Mouse (Mus musculus) layer of hippocampus, postnatal 25 days (tissue): ENCODE results near the gene Gm28038. TPM values are rescaled to one million over a fixed set of nuclear protein-coding genes. Genes with fewer than 3 reads are reported as not detected.

Experiments used
- DNase-seq, 2 experiments: peaks; one replicate each; pipeline ENCODE4 v3.0.0; 2022; ENCODE audit warnings: mixed read lengths in 2 of 2, low spot score in 1 of 2; ENCODE audit errors: extremely low spot score in 1 of 2
- total RNA-seq, 2 experiments: library from RNA; stranded (reverse); gene quantifications; 2 replicates each; pipeline ENCODE4 v1.2.3; 2021

The Gm28038 gene
- total RNA-seq, 2 experiments from 2014 or later = not detected

DNA sequence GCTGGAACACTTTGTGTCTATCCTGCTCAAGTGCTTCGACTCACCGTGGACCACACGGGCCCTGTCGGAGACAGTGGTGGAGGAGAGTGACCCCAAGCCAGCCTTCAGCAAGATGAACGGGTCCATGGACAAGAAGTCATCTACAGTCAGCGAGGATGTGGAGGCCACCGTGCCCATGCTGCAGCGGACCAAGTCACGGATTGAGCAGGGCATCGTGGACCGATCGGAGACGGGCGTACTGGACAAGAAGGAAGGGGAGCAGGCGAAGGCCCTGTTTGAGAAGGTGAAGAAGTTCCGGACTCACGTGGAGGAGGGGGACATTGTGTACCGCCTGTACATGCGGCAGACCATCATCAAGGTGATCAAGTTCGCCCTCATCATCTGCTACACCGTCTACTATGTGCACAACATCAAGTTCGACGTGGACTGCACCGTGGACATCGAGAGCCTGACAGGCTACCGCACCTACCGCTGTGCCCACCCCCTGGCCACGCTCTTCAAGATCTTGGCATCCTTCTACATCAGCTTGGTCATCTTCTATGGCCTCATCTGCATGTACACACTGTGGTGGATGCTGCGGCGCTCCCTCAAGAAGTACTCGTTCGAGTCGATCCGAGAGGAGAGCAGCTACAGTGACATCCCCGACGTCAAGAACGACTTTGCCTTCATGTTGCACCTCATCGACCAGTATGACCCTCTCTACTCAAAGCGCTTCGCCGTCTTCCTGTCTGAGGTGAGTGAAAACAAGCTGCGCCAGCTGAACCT is 25.0 kb upstream of the Gm28038 start:
- no peak for DNase-seq

DNA sequence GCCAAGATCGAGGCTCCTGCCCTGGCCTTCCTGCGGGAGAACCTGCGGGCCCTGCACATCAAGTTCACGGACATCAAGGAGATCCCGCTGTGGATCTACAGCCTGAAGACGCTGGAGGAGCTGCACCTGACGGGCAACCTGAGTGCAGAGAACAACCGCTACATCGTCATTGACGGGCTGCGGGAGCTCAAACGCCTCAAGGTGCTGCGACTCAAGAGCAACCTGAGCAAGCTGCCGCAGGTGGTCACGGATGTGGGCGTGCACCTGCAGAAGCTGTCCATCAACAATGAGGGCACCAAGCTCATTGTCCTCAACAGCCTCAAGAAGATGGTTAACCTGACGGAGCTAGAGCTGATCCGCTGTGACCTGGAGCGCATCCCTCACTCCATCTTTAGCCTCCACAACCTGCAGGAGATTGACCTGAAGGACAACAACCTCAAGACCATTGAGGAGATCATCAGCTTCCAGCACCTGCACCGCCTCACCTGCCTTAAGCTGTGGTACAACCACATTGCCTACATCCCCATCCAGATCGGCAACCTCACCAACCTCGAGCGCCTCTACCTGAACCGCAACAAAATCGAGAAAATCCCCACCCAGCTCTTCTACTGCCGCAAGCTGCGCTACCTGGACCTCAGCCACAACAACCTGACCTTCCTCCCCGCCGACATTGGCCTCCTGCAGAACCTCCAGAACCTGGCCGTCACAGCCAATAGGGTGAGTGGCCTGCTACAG is 24.1 kb upstream of the Gm28038 start:
- no peak for DNase-seq

DNA sequence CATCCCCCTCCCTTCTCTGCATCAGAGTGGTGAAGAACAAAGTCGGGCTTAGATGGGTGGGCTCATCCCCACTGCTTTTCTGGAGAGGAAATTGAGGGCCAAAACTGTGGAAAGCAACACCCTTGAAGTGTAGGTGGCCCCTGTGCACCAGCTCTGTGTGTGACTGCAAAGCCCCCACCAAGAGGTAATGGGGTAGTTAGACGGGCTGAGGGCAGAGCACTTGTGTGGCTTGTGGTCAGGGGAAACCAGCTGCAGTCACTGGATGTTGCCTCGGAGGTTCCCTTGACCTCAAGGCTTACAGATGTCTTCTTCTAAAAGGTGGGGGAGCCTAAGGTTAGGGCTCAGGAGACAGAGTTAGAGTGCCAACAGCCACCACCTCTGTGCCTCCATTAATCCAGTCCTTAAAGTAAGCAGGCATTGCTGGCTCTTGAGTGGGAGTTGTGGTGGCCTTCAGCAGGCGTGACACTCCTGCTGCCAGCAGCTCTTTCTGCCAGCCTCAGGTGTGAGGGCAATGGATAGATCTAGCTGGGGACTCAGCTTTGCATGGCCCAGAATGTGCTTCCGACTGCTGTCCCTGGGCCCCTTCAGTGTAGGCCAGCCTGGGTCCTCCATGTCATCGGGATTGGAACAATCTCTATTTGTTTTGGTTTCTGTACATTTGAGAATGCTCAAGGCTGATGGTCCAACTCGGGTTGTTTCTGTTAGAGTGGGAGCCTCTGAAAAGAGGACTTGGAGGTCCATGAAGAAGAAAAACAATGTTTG is 23.0 kb upstream of the Gm28038 start:
- no peak for DNase-seq

DNA sequence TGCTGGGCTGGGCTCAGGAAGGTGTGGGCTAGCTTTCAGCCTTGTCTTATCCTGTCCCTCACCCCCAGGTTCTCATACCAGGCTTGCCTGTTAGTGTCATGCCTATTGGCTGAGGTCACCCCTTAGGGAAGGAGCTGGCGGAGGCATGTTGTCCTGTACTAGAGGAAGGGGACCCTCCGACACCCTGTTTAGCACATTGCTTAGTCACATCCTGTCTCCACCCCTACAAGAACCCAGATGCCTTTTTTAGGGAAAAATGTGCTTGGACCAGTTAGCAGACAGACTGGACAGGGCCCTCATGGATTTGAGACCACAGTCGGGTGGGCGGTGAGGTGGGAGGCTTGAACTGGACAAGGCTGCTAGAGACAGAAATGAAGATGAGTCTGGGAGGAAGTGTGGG is 22.2 kb upstream of the Gm28038 start:
- no peak for DNase-seq

DNA sequence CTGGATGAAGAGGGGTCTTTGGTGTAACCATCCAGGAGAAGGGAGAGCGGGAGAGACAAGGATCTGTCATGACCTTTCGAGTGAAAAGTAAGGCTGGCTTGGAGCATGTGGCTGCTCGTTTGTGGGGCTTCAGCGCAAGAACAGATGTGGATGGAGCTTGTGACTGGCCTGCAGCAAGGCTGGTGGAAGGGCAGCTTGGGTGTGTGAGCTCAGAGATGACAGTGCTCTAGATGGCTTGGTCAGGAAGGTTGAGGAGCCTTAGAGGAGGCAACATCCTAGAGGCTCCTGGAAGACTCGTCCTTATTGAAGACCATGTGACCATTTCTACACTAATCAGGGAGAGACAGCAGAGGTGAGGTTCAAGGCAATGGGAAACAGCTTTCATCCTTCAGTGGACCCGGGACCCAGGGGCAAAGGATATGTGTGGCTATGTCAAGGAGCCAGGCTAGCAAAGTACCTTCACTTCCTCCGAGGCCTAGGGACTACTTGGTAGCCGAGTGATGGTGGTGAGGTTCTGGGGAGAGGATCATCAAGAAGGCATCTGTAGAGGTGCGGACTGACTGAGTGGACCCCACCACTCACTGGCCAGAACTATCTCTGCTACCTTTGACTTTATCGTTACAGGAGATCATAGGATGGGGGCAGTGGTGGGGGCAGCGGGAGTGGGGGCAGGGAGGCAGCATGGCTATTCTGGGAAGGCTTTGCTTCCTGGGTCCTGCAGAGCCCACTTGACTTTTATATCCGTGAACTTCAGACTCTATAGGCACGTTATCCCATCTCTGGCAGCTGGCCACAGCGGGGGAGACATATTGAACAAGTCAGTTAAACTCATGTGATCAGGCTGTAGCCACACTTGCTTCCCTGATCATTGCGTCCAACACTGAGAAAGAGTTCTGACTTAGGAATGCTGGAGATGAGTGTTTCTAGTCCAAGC is 21.4 kb upstream of the Gm28038 start:
- DNase-seq = no peak

DNA sequence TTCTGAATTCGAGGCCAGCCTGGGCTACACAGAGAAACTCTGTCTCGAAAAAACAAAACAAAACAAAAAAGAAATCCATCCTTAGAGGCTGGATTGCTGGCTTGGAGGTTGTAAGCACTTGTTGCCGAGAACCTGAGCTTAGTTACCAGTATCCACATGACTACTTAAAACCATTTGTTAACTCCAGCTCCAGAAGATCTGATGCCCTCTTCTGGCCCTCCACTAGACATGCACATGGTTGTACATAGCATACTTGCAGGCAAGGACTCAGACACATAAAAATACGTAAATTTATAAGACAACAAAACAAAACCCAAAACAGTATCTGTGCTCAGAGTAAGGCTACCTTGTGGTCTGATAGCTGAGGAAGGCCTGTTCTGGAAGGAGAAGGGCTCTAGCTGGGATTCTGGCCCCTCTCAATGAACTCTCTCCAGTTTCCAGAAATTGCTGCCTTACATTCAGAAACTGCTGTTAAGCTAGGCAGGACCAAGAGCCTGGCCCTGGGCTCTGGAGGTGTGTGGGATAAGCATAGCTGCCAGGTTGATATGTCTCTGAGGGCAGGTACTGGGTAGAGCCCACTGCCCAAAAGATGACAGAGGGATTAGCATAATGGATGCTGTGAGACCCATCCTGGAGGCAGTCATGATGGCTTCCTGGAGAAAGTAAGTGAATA is 19.6 kb upstream of the Gm28038 start:
- DNase-seq = no peak

DNA sequence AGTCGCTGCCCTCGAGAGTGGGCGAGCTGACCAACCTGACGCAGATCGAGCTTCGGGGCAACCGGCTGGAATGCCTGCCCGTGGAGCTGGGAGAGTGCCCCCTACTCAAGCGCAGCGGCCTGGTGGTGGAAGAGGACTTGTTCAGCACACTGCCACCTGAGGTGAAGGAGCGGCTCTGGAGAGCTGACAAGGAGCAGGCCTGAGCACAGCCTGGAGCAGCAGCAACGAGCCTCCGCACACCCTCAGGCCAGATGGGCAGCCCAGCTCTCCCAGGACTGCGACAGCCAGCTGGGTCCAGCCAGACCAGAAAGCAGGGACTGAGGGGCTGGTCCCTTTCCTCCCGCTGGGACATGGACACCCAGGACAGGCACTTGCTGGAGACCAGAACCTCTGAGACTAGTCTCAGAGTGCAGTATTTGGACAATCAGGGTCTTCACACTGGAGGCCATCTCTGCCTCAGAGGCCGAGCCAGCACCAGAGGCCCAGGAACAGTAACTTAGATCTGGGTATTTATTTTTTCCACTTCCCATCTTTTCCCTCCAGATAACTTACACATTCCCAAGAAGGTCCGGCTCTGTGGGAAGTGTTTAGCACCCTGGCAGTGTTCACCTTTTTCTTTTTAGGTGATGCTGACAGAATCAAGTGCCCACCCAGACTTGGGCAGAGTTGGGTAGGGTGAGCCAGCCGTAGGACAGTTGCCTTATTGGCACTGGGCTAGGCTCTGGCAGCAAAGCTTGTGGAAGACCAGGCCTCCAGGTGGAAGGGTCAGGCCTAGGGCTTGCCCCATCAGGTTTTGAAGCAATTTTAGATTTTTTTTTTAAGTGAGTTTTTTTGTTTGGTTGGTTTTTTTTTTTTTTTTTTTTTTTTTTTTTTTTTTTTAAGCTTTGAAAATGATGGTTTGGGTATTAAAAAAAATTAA is 18.7 kb upstream of the Gm28038 start:
- DNase-seq = no peak

DNA sequence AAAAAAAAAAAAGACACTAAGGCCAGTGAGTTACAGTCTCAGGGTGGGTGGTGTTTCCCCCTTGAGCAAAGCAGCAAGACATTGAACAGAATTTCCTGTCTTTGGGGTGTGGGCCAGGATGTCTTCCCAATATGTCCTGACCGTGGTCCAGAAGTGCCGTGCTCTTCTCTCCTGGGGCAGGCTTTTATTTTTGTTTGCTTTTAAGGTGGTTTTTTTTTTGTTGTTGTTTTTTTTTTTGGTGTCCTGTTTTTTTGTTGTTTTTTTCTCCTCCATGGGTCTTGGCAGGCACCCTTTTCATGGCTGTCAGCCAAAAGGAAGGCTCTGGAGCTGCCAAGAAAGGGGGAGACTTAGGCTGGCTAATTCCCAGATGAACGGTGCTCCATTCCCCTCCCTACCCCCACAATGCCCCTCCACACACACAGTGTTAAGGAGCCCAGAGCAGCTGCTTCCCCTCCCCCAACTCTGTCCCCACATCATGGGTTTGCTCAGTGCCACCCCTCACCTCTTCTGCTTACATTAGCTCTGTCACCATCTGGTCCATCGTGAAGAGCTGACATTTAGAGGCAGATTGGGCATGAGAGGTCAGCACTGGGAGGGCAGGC is 17.9 kb upstream of the Gm28038 start:
- peak in 1 of 2 experiments; percentile 61 for DNase-seq

DNA sequence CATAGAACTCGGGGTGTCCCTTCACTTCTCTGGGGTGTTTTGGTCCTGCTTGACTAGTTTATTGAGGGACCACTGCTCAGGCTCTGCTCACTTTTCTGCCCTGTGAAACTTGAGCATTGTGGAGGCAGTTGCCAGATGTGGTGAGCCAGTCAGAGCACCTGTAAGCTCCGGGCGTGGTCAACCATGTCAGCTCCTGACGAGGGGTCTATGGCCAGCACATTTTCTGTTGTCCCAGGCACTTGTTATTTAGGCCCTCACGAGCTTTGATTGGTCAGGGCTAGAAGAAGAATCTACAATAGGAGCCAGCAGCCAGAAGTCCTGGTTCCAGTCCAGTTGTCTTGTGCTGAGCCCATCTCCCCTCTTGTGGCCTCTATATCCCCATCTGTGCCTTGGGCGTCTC is 17.0 kb upstream of the Gm28038 start:
- no peak for DNase-seq

DNA sequence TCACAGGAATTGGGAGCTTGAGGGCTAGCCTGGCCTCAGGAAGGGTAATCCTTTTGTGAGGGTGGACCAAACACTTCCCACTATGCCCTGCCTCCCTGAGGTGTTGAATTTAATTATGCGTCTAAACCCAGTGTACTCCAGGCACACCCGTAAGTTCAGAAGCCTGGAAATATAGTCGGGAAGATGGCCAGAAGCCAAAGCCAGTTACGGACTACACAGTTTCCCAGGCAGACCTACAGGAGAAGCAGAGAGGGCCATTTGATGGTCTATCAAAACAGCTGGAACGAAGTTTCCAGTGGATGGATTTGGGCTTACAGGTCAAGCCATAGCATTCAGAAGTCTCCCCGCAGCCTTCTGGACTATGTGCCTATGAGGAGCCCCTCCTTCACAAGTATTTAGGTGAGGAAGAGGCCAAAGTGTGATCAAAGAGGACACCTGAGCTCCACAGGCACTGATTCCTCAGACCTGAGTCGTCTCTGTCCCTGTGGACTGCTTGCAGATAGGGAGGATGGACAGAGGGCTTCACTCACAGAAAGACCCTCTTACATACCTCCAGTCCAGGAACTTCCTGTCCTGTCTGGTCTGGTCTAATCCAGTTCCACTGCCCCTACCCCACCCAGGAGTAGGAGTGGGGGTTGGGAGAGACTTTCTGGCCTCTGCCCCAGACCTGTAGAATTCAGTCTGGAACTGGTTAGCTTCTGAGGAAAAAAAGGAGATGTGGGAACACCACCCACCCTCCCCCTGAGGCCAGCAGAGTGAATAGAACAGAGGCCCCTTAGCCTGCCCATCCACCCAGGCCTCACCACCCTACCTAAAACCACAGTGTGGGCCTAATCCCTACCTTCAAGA is 15.9 kb upstream of the Gm28038 start:
- DNase-seq = no peak

DNA sequence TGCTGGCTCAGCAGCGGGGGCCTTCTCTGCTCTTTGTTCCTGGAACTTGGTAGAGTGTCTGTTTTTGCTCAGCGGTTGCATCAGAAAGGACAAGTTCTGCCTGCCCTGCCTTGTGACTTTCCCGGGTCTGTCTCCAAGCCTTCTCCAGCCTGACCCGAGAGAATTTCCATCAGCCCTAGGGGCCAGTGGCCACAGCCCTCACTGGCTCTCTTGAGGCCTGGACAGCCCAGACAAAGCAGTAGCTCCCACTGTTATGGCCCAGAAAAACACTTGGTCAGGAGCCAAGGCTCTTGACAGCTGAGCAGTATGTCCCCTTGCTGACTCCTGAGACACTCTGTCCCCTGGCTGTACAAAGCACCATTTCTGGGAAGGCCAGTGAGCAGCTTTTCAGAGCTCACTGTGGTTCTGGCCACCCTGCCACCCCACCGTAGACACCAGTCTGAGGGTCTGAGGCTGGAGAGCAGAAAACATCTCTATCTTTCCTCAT is 15.0 kb upstream of the Gm28038 start, which contains the start of gene Phyhd1:
Gene Phyhd1, plus strand, starts transcription at position 437 of the 487 bp plus-strand sequence.
- peak in 1 of 2 experiments; percentile 26 for DNase-seq

DNA sequence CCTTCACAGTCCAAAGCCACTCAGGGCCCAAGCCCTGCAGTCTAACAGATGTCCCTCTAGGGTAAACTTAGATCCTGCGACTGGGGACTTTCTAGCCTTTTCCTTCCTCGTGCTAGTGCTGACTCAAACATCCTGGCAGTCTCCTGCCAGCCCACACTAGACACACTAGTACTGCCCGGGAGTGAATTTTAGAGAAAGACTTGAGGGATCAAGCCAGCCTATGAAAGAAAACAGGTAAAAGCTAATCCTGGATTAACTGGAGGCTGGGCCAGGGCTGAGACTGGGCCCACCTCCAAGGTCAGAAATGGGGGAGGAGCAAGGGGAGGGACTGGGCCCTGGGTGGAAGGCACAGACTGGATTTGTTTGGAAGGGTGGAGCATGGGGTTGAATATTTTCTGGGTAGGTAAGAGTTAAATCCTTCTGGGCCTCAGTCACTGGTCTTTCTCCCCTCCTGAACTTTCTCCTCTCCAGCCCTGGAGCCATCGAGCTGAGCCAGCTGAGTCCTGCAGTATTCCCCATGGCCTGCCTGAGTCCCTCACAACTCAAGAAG is 14.4 kb upstream of the Gm28038 start:
- DNase-seq = no peak

DNA sequence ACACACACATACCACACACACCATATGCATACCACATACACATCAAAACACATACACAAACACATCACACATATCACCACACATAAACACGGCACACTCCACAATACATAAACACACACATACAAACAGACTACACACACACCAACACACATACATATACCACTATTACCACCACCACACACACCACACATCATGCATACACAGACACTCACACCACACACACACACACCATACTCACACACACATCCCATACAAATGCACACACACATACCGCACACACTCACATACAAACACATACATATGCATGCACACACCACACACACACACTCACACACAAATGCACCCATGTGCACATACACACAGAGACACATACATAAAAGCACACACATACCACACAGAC is 13.4 kb upstream of the Gm28038 start:
- no peak for DNase-seq

DNA sequence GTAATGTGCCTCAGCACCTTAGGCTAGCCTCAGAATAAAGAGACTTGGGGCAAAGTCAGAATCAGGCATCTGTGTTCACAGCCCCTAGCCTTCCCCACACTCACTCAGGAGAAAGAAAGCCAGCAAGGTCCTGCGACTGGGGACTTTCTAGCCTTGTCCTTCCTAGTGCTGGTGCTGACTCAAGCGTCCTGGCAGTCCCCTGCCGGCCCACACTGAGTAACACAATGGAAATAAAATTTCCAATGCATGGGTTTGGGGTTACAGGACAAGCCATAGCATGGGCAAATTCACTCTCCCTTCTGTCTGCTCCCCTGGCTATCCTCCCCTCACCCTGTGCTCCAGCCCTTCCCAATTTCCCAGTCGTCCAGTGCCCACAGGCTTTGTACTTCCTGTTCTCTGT is 12.5 kb upstream of the Gm28038 start:
- no peak for DNase-seq

DNA sequence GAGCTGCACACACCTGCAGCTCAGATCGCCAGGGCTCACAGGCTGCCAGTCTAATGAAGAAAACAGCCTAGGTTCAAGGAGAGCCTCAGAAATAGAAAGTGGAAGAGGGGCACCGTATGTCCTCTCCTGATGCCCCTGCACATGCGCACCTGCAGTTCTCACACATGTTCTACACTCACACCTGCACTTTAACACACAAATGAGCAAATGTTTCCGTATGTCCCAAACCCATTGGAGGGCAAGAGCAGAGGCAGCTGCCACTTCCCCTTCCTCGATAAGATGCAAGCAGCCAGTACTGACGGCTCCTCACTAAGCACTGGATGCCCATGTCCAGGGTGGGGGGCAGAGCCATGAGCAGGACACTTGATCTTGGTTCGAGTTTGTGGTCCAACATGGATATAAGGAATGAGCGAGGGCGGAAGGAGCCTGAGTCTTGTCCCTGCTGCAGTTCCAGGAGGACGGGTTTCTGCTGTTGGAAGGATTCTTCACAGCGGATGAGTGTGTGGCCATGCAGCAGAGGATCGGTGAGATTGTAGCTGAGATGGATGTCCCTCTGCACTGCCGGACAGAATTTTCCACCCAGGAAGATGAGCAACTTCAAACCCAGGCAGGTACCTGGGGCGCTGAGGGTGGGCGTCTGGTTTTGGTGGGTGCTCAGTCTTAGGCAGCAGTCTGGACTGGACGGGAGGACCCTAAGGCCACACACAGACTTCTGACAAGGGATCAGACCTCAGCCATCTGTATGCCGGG is 11.4 kb upstream of the Gm28038 start:
- DNase-seq = no peak

DNA sequence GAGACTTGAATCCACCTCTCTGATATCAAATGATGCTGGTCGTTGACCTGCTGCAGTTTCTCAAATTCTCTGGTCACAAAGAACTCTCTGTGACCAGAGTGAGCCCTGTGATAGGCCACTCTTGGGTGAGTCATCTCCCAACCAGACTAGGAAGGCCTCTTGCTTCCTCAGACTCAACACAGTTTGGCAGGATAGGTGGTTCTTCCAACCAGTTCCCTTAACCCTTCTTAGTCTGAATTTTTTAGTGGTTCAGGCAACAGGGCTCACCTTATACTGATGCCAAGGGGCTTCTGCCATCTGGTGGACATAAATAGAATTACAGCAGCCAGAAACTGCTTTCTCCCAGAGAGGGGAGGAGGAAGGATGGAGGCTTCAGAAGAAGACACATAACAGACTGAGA is 10.7 kb upstream of the Gm28038 start:
- peak in 1 of 2 experiments; percentile 42 for DNase-seq
